Mouse (Mus musculus) liver, adult 2 months (tissue): ENCODE results near the gene Lats2.

Experiments
- CTCF ChIP-seq: fragments of 200-500 bp; IDR thresholded peaks from 2 replicates; pipeline ENCODE4 v1.5.1; 2011; ENCODE audit warnings: low read depth, low read length, control low read depth
- POLR2A ChIP-seq: fragments of 200-500 bp; IDR thresholded peaks from 2 replicates; pipeline ENCODE4 v1.6.1; 2011; ENCODE audit warnings: low read length, control low read depth; ENCODE audit not compliant: insufficient read depth; ENCODE audit errors: extremely low read depth

- TF ChIP-seq CTCF (no peak), POLR2A (no peak)
These were observed 39.4 kb upstream of the Lats2 start for GRCm38 (mm10) chr14:57797551-57797950.
